Mouse (Mus musculus): ENCODE results near the gene H2-K1. TPM values are rescaled to one million over a fixed set of nuclear protein-coding genes. Genes with fewer than 3 reads are reported as not detected.
A peak's percentile ranks its signal among the peaks of the same experiment; 100 is the strongest.

The H2-K1 gene
- polyA plus RNA-seq, 1 experiment from 2014 or later = 26.8 TPM

DNA sequence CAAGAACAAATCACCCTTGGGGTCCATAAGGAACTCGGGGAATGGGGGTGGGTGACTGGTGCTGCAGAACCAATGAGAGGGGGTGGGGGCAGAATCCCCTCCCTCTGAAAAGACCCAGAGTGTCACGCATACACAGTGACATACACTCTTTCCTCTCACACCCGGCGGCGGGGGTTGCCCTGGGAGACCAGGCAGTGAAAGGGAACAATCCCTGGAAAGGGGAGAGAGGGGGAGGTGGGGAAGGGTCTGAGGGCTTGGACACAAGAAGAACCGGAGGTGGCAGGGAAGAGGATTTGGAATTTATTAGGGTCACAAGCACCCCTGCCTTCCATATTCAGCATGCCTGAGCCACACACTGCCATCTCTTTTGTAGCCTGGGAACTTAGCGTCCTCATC is 25.6 kb upstream of the H2-K1 start:
- Histone ChIP-seq H3K4me3 (peak overlapping the region; percentile 95), H3K27ac (replicated peaks) (peak overlapping the region; percentile 96), H3K9me3 (0 out of 2 replicates have a peak, but pooled peaks cover 2% of the 10 kb centered on the region), H3K9ac (replicated peaks) (peak overlapping the region; percentile 88), H3K4me1 (peaks cover 66% of the 10 kb centered on the region), H3K4me2 (replicated peaks) (peak overlapping the region; percentile 88), H3K36me3 (peaks cover 45% of the 10 kb centered on the region), H3K27me3 (no peaks in the 10 kb centered on the region)
- 1% methylated on average over 7 of the region's 7 CpGs for WGBS
- ATAC-seq (ENCODE audit: low FRiP score, low read depth) = peak; percentile 71

DNA sequence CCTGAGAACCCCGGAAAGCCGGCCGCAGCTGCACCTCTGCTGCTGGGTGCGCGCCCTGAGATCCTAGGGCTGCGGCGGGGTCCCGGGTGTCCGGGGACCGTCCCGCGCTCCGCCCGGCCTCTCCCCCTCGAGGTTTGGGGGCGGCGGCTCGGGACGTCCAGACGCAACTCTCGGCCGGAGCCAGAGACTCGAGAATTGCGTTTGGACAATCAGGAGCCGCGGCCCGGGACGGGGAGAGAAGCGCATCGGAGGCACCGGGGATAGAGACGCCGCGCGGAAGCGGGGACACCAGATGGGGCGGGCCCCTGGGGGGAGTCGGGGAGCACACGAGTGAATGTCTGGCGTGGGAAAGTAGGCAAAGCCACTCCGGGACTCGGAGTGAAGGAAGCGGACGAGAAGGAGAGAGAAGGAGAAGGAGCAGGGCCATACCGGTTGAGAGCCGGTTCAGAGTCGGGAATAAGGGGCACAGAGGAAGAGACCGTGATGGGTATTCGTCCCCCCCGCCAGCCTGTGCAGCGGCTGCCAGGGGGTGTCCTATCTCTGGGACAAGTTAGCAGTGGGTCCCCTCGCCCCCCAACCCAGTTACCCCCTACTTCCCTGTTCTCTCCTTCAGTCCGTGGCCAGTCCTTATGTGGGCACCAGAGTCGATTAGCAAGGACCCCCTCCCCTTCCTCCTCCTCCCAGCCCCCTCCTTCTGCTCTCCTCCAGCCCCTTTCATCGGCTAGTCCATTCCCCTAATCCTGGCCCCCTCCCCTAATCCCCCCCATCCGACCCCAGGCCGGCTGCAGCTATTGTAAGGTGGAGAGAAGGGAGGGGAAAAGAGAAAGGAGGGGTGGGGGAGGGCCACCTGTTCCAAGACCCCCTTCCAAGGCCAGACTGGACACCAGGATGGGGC is 25.0 kb upstream of the H2-K1 start:
- H3K4me3 ChIP-seq = peak overlapping the region; percentile 95
- ATAC-seq (ENCODE audit: low FRiP score, low read depth) = peak; percentile 48
- H3K9ac ChIP-seq (replicated peaks) = peak overlapping the region; percentile 88
- peaks cover 5% of the 10 kb centered on the region; the same call in 1 of the 2 replicates for H3K9me3 ChIP-seq
- H3K27me3 ChIP-seq = no peaks in the 10 kb centered on the region
- under 1% methylated on average over 57 of the region's 57 CpGs for WGBS
- peaks cover 50% of the 10 kb centered on the region for H3K36me3 ChIP-seq
- peaks cover 59% of the 10 kb centered on the region for H3K4me1 ChIP-seq
- H3K27ac ChIP-seq (replicated peaks) = peak overlapping the region; percentile 96
- H3K4me2 ChIP-seq (replicated peaks) = peak overlapping the region; percentile 88

DNA sequence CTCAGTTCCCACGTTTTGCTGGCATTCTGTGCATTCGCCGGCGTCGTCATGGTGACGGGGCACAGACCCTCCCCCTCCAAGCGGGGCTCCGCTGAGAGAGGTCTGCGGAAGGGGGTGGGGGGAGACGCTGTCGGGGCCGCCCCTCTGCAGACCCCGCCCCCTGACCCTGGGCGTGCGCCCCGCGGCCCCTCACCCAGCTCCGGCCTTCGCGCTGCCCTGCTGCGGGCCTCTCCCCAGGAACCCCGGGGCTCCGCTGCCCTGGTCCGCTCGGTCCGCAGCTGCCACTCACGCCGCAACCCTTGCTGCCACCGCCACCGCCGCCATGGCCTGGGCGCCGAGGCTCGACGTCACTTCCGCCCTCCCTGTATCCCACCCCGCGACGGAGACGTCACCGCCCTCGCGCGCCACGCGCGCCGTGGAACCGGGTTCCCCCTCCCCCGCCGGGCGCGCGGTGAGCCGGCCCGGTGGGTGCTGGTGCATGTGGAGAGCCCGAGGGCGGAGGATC is 24.2 kb upstream of the H2-K1 start, which contains the start of gene Ring1:
TSS of gene Ring1 (minus strand) at position 364 of the 505 bp plus-strand sequence.
- ATAC-seq (ENCODE audit: low FRiP score, low read depth) = peak; percentile 57
- peaks cover 52% of the 10 kb centered on the region for H3K4me1 ChIP-seq
- H3K9me3 ChIP-seq = peaks cover 8% of the 10 kb centered on the region
- peak within 1 kb of the TSS; percentile 95 for H3K4me3 ChIP-seq
- H3K9ac ChIP-seq (replicated peaks) = peak within 1 kb of the TSS; percentile 88
- no peaks in the 10 kb centered on the region for H3K27me3 ChIP-seq
- under 1% methylated on average over 58 of the region's 58 CpGs for WGBS
- H3K4me2 ChIP-seq (replicated peaks) = peak within 1 kb of the TSS; percentile 88
- H3K27ac ChIP-seq (replicated peaks) = peak within 1 kb of the TSS; percentile 96
- H3K36me3 ChIP-seq = peaks cover 47% of the 10 kb centered on the region

DNA sequence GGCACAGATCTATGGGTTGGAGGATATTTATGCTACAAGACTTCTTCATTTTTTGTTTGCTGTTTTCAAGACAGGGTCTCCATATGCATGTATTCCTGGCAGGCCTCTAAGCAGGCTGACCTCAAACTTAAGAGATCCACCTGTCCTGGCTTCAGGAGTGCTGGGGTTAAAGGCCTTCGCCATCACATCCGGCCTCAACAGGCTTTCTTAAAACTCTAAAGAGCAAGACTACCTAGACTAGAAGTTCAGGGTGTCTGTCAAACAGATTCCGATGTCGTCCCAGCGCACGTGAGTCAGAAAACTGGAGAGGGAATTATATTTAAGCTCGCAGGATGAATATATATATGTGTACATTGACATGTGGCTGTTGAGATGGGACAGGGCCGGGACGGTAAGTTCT is 23.5 kb upstream of the H2-K1 start:
- Histone ChIP-seq H3K9ac (replicated peaks) (peak overlapping the region; percentile 88), H3K27ac (replicated peaks) (peak overlapping the region; percentile 96), H3K27me3 (no peaks in the 10 kb centered on the region), H3K4me1 (peaks cover 45% of the 10 kb centered on the region), H3K36me3 (peaks cover 40% of the 10 kb centered on the region), H3K4me3 (peak overlapping the region; percentile 95), H3K9me3 (peaks cover 13% of the 10 kb centered on the region), H3K4me2 (replicated peaks) (peak overlapping the region; percentile 88)
- no peak for ATAC-seq (ENCODE audit: low FRiP score, low read depth)
- 62% methylated on average over 9 of the region's 9 CpGs for WGBS

DNA sequence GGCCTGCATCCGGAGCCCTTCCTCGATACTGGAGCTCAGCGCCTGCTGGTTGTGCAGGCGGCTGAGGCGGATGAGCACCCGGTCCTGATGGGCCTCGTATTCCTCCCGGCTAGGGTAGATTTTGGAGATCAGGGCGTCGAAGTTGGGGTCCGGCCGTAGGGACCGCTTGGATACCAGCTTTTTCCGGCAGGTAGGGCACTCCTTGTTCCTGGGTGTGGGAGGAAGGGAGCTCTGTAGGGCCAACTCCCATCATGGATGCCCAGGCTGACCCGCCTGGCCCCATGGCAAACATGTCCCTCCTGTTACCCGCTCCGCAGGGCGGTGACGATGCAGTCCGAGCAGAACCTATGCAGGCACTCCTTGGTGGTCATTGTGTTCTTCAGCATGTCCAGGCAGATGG is 22.8 kb upstream of the H2-K1 start:
- Histone ChIP-seq H3K4me1 (peaks cover 38% of the 10 kb centered on the region), H3K36me3 (peaks cover 38% of the 10 kb centered on the region), H3K4me2 (replicated peaks) (no peak overlapping the region), H3K4me3 (no peak overlapping the region), H3K9ac (replicated peaks) (no peak overlapping the region), H3K27me3 (no peaks in the 10 kb centered on the region), H3K27ac (replicated peaks) (no peak overlapping the region), H3K9me3 (peaks cover 13% of the 10 kb centered on the region)
- 98% methylated on average over 20 of the region's 20 CpGs for WGBS
- no peak for ATAC-seq (ENCODE audit: low FRiP score, low read depth)

DNA sequence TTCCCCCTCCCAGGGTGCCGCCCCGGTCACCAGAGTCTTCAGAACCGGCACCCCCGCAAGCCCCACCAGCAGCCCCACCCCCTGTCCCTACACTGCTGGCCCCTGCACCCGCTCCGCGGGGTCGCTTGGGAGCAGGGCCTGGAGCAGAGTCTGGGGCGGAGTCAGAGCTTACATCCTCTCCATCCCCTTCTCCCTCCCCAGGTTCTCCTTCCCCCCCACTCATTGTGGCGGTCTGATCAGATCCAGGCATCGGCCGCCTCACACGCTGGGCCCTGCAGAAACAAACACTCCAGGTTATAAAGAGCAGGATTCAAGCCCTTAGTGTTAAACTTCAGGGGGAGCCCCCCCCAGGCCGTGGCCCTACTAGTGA is 22.3 kb upstream of the H2-K1 start:
- Histone ChIP-seq H3K27me3 (no peaks in the 10 kb centered on the region), H3K4me3 (no peak overlapping the region), H3K9ac (replicated peaks) (no peak overlapping the region), H3K36me3 (peaks cover 38% of the 10 kb centered on the region), H3K4me2 (replicated peaks) (no peak overlapping the region), H3K27ac (replicated peaks) (0 out of 2 replicates have a peak overlapping the region, but pooled peaks have one; percentile 4), H3K4me1 (peaks cover 35% of the 10 kb centered on the region), H3K9me3 (peaks cover 13% of the 10 kb centered on the region)
- 95% methylated on average over 14 of the region's 14 CpGs for WGBS
- ATAC-seq (ENCODE audit: low FRiP score, low read depth) = no peak

DNA sequence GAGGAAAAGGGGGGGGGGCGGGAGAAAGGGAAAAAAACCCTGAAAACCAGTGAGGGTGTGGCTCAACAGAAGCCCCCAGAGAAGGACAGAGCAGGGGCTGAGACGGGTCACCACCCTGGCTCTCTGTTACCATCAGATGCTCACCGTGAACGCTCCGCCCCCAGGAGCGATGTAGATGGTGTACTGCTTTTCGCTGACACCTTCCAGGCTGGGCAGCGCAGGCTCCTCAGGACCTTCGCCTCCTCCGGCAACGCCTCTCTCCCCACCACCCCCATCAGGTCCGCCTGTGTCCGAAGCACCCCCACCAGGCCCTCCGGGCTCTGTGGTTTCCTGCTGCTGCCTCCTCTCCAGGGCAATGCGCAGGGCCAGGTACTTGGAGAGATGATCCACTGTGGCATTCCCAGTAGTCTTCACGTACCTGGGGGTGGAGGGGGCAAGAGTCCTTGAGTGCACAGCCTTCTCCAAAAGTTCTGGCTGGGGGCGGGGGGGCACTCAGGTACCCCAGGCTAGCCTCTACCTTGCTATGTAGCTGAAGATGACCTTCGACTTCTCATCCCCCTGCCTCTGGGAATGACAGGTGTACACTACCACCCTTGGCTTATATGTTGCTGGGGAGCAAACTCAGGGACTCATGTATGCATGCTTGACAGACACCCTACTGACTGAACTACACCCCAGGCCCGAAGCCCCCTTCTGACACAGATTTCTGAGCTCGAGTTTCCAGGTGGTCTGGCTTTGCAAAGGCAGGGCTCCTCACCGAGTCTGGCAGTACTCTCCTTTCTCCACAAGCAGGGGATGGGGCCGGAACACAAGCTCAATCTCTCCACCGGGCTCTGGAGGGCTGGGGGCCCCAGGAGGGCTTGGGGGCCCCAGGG is 21.6 kb upstream of the H2-K1 start:
- WGBS = 95% methylated on average over 23 of the region's 23 CpGs
- Histone ChIP-seq H3K36me3 (peaks cover 40% of the 10 kb centered on the region), H3K9me3 (peaks cover 13% of the 10 kb centered on the region), H3K9ac (replicated peaks) (0 out of 2 replicates have a peak overlapping the region, but pooled peaks have one; percentile 20), H3K27ac (replicated peaks) (0 out of 2 replicates have a peak overlapping the region, but pooled peaks have one; percentile 4), H3K4me3 (no peak overlapping the region), H3K4me2 (replicated peaks) (no peak overlapping the region), H3K27me3 (no peaks in the 10 kb centered on the region), H3K4me1 (peaks cover 29% of the 10 kb centered on the region)
- no peak for ATAC-seq (ENCODE audit: low FRiP score, low read depth)

DNA sequence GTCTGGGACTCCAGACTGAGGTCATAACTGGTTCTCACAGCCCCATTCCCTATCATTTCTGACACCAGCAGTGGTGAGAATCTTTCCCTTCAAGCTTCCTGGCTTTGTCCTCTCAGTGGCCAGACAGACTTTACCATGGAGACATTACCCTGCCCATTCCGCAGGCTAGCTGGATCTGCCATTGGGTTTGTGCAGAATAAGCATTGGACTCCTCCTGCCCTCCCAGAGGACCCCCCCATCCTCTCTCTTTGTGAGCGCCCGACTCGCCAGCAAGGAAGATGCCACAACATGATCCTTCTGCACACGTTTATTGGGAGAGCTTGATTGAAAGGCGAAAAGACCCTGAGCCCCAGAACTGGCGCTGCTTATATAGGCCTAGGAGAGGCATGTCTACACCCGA is 13.3 kb upstream of the H2-K1 start:
- Histone ChIP-seq H3K9ac (replicated peaks) (no peak overlapping the region), H3K4me1 (no peaks in the 10 kb centered on the region), H3K9me3 (0 out of 2 replicates have a peak, but pooled peaks cover 7% of the 10 kb centered on the region), H3K4me3 (no peak overlapping the region), H3K36me3 (peaks cover 14% of the 10 kb centered on the region), H3K27ac (replicated peaks) (no peak overlapping the region), H3K27me3 (no peaks in the 10 kb centered on the region), H3K4me2 (replicated peaks) (no peak overlapping the region)
- WGBS = 97% methylated on average over 8 of the region's 8 CpGs
- no peak for ATAC-seq (ENCODE audit: low FRiP score, low read depth)

DNA sequence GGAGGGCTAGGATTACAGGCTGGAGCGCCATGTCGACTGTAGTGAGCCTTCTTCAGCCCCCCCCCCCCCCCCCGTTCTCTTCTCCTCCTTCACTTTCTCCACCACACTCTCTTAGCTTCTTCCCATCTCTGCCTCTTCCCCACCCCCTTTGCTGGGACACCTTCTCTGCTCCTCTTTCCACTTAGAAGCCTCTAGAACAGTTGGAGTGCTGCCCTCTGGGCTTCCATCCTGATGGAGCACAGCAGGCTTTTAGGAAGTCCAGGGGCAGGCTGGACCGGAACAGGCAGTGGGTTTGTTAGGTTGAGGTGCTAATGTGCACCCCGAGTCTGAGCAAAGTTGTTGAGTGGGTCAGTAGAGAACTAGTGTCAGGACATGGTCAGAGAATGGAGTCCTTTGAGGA is 10.0 kb upstream of the H2-K1 start:
- WGBS = 79% methylated on average over 3 of the region's 5 CpGs
- H3K36me3 ChIP-seq = peaks cover 4% of the 10 kb centered on the region; the same call in 1 of the 2 replicates
- no peak overlapping the region for H3K4me2 ChIP-seq (replicated peaks)
- no peaks in the 10 kb centered on the region for H3K27me3 ChIP-seq
- H3K9me3 ChIP-seq = peaks cover 3% of the 10 kb centered on the region; the same call in 1 of the 2 replicates
- no peak for ATAC-seq (ENCODE audit: low FRiP score, low read depth)
- H3K4me3 ChIP-seq = no peak overlapping the region
- H3K27ac ChIP-seq (replicated peaks) = no peak overlapping the region
- H3K9ac ChIP-seq (replicated peaks) = no peak overlapping the region
- H3K4me1 ChIP-seq = no peaks in the 10 kb centered on the region

DNA sequence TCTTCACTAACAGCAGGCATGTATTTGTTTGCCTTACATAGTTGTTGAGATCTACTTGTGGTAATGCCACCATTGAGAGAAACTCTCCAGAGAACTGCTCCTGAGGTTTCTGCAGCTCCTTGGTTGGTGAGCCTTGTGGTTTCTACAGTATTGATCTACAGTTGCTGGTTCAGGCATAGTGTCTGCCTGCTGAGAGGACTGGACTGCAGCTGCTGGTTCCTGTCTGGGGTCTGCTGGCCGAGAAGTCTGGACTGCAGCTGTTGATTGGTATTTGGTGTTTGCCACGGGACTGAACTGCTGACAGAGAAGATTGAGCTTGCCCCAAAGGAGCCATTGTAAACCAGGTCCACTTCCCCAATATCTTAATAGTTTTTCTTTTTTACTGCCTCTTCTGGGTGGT is 6.4 kb upstream of the H2-K1 start:
- H3K9me3 ChIP-seq = no peaks in the 10 kb centered on the region; the same call in 1 of the 2 replicates
- no peaks in the 10 kb centered on the region for H3K36me3 ChIP-seq
- ATAC-seq (ENCODE audit: low FRiP score, low read depth) = no peak
- H3K4me2 ChIP-seq (replicated peaks) = no peak overlapping the region
- no peak overlapping the region for H3K9ac ChIP-seq (replicated peaks)
- no peaks in the 10 kb centered on the region for H3K4me1 ChIP-seq
- H3K27ac ChIP-seq (replicated peaks) = no peak overlapping the region
- H3K27me3 ChIP-seq = peaks cover 3% of the 10 kb centered on the region
- H3K4me3 ChIP-seq = no peak overlapping the region
- WGBS = 61% methylated on average over 2 of the region's 2 CpGs

DNA sequence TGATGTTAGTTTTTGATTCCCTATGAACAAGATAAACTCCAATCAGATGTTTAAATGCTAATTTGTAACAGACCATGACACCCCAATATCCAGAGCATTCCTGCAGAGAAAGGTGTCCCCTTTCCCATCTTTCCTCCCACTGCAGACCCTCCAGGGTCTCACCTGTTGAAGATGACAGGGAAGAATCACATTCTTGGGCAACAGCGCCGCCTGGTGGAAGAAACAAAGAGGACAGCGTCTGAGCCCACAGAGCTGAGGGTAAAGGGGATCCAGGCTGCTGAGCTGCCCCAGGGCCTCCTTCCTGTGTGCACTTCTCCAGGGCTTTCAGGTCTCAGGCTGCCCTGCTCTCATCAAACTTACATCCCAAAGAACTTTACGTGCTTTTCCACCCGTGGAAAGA is 3.3 kb upstream of the H2-K1 start:
- Histone ChIP-seq H3K36me3 (no peaks in the 10 kb centered on the region), H3K9me3 (no peaks in the 10 kb centered on the region; the same call in 1 of the 2 replicates), H3K27ac (replicated peaks) (no peak overlapping the region), H3K4me3 (no peak overlapping the region), H3K4me1 (peaks cover 11% of the 10 kb centered on the region), H3K9ac (replicated peaks) (no peak overlapping the region), H3K4me2 (replicated peaks) (no peak overlapping the region), H3K27me3 (peaks cover 33% of the 10 kb centered on the region)
- no peak for ATAC-seq (ENCODE audit: low FRiP score, low read depth)
- WGBS = 8% methylated on average over 5 of the region's 5 CpGs

Data from midbrain, embryonic 12.5 days (tissue).